Mouse (Mus musculus) heart, embryonic 16.5 days (tissue): ENCODE measurements around the gene Pip4k2a. TPM values are rescaled to one million over a fixed set of nuclear protein-coding genes. Genes with fewer than 3 reads are reported as not detected.
A peak's percentile ranks its signal among the peaks of the same experiment; 100 is the strongest.
"Not testable (repeated sequence)": the region's sequence is repeated elsewhere in the genome, so short reads cannot be mapped to it uniquely, and the experiment has no call there.

ENCODE experiments used
- ATAC-seq: fragments of 200-750 bp; cut with Nextera tagmentation; replicated peaks from 2 replicates; pipeline ENCODE4 v1.8.0; 2017; ENCODE audit warnings: moderate number of reproducible peaks; ENCODE audit not compliant: insufficient read depth, low FRiP score; ENCODE audit errors: extremely low read depth
- H3K27ac ChIP-seq: fragments of 300-500 bp; sonication (generic); 2 replicates; pipeline ENCODE4 v1.5.1; 2014; ENCODE audit warnings: mild to moderate bottlenecking, low read length, control low read depth, moderate library complexity
- H3K27me3 ChIP-seq: fragments of 300-500 bp; sonication (generic); 2 replicates; pipeline ENCODE4 v1.6.1; 2014; ENCODE audit warnings: low read length, mixed read lengths; ENCODE audit not compliant: control insufficient read depth, insufficient read depth
- H3K36me3 ChIP-seq: fragments of 300-500 bp; sonication (generic); 2 replicates; pipeline ENCODE4 v1.6.1; 2014; ENCODE audit not compliant: control insufficient read depth, insufficient read depth
- H3K4me1 ChIP-seq: fragments of 300-500 bp; sonication (generic); 2 replicates; pipeline ENCODE4 v1.6.1; 2014; ENCODE audit warnings: low read length, mixed read lengths; ENCODE audit not compliant: control insufficient read depth, insufficient read depth
- H3K4me2 ChIP-seq: fragments of 300-500 bp; sonication (generic); 2 replicates; pipeline ENCODE4 v1.6.1; 2014; ENCODE audit warnings: low read depth, mild to moderate bottlenecking, control low read depth, low read length
- H3K4me3 ChIP-seq: fragments of 300-500 bp; sonication (generic); 2 replicates; pipeline ENCODE4 v1.5.1; 2014; ENCODE audit warnings: mild to moderate bottlenecking, control low read depth, low read length
- H3K9ac ChIP-seq: fragments of 300-500 bp; sonication (generic); 2 replicates; pipeline ENCODE4 v1.6.1; 2014; ENCODE audit warnings: low read length, control low read depth
- H3K9me3 ChIP-seq: fragments of 300-500 bp; sonication (generic); replicated peaks from 2 replicates; pipeline ENCODE4 v1.6.1; 2016; ENCODE audit warnings: low read length; ENCODE audit not compliant: control insufficient read depth
- WGBS: fragments of 180-500 bp; shearing (Covaris S2); extraction: QIAGEN DNeasy Blood & Tissue Kit; methylation state at CpG from one replicate; pipeline ENCODE4 v1.1.7; 2014; 5-methylcytosine and 5-hydroxymethylcytosine counted together
- polyA plus RNA-seq: library from polyadenylated mRNA; unstranded; fragments of >200 nt; fragmentation: Nextera tagmentation; extraction: Ambion mirVana; gene quantifications from 2 replicates; pipeline ENCODE4 v1.2.1, GENCODE M21; 2015

The Pip4k2a gene
- polyA plus RNA-seq, 1 experiment from 2014 or later, result 10.0 TPM

DNA sequence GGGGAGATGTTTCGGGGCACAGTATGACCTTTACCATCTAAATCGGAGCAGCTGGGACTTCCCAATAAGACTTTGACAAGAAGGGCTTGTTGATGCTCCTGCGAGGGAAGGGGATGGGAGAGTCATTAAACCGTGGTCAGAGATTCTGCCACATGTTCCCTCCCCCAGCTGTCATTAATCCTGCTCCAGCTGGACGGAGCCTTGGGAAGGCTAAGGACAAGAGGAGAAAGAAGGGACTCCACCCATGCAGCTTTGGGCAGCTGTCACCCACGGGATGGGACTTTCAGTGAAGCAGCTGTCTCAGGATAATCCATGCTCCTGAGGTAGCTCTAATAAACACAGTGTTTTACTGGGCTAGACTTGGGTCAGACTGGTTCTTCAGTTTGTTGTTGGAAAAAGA is 101.9 kb downstream of the Pip4k2a start:
- Histone ChIP-seq H3K4me3 (no peak overlapping the region), H3K27me3 (no peaks in the 10 kb centered on the region), H3K27ac (no peak overlapping the region), H3K4me1 (peaks cover 10% of the 10 kb centered on the region), H3K9ac (no peak overlapping the region), H3K9me3 (peaks cover 4% of the 10 kb centered on the region), H3K36me3 (peaks cover 5% of the 10 kb centered on the region), H3K4me2 (no peak overlapping the region)
- WGBS, result 44% methylated on average over 6 of the region's 6 CpGs
- ATAC-seq, result no peak

DNA sequence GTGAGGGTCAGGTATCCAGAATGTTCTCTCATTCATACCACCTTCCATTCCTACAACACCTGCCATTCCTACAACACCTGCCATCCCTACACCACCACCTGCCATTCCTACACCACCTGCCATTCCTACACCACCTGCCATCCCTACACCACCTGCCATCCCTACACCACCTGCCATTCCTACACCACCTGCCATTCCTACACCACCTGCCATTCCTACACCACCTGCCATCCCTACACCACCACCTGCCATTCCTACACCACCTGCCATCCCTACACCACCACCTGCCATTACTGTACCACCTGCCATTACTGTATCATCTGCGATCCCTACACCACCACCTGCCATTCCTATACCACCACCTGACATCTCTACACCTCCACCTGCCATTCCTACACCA is 104.6 kb downstream of the Pip4k2a start:
- not testable (repeated sequence) for H3K27ac ChIP-seq, H3K27me3 ChIP-seq, H3K9me3 ChIP-seq, ATAC-seq, H3K4me2 ChIP-seq, H3K36me3 ChIP-seq, H3K4me3 ChIP-seq, H3K9ac ChIP-seq
- 90% methylated on average over 1 of the region's 1 CpGs for WGBS
- H3K4me1 ChIP-seq, result peaks cover 13% of the 10 kb centered on the region

DNA sequence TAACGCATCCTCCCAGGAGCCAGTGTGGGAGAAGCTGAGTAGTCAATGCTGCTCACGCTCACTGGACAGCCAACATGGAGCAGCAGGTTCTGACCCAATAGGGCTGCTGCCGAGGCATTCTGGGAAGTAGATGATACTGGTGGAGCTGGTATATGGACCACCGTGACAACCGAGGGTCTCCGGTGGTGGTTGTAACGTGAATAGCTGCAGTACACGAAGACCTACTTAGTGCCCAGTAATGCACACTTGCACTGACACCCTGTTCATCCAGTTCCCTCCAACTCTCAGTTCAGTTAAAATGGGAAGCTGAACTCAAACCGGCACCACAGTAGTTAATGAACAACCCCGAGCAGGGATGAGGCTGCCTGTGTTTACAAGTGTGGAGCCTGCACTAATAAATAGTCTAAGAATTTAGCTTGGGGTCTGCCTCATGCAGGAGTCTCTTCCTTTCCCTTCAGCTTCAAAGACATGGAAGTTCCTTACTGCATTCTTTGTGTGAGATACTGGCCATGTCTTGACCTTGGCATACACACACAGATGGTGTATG is 105.9 kb downstream of the Pip4k2a start:
- Histone ChIP-seq H3K36me3 (no peaks in the 10 kb centered on the region), H3K9ac (no peak overlapping the region), H3K27ac (no peak overlapping the region), H3K4me3 (no peak overlapping the region), H3K4me1 (0 out of 2 replicates have a peak, but pooled peaks cover 4% of the 10 kb centered on the region), H3K4me2 (no peak overlapping the region), H3K27me3 (no peaks in the 10 kb centered on the region), H3K9me3 (no peaks in the 10 kb centered on the region)
- ATAC-seq, result no peak
- WGBS, result 86% methylated on average over 10 of the region's 10 CpGs

DNA sequence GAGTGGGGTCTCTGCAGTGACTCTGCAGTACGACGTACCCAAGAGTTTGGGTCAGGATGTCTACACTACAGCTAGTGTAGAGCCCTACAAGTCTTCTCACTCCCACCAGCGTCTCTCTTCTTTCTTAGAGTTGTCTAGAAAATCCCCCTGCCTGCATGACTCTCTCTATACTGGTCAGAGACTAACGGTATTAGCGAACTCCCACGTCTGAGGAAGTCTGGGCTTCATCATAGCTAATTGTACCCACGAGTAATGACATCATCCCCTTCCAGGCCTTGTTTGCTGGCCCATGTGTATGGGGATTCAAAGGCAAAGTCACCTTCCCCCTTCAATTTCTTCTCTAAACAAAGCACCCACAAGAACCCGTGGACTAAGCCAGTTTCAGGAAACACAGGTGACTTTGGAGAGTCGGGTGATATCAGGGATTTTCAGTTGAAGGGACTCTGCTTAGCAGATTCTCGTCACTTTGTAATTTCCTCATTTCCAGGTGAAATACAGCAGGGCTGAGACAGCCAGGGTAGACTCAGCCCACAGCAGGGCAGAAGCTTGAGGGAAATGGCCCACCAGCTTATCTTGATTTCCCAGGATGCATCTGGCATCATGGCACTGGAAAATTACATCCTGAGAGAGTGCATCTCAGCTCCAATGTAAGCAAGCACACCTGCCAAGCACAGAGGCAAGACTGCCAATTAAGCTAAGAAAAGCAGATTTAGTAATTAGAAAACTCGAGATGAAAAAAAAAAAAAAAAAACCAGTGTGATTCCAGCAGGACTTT is 107.5 kb downstream of the Pip4k2a start:
- no peaks in the 10 kb centered on the region for H3K36me3 ChIP-seq
- H3K27me3 ChIP-seq, result no peaks in the 10 kb centered on the region
- H3K9ac ChIP-seq, result no peak overlapping the region
- ATAC-seq, result peak; percentile 52; the same call in 1 of the 2 replicates
- 45% methylated on average over 11 of the region's 11 CpGs for WGBS
- H3K4me3 ChIP-seq, result no peak overlapping the region
- no peaks in the 10 kb centered on the region for H3K9me3 ChIP-seq
- H3K4me2 ChIP-seq, result no peak overlapping the region
- 0 out of 2 replicates have a peak, but pooled peaks cover 4% of the 10 kb centered on the region for H3K4me1 ChIP-seq
- no peak overlapping the region for H3K27ac ChIP-seq

DNA sequence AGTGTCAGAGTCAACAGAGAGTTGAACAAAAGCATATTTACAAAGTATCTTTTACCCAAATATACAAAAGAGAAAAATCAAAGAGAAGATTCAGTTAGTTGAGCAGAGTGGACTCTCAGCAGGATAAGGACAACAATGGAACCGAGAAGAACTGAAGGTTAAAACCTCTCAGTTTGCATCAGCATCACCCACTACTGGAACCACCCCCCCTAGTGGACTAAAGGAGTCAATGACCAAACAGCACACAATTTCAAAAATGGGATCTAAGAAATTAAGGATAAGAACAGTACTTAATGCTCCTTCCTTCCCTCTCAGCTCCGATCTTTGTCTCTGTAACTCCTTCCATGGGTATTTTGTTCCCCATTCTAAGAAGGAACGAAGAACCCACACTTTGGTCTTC is 113.6 kb downstream of the Pip4k2a start:
- Histone ChIP-seq H3K27me3 (no peaks in the 10 kb centered on the region), H3K9me3 (no peaks in the 10 kb centered on the region), H3K4me1 (no peaks in the 10 kb centered on the region), H3K9ac (no peak overlapping the region), H3K4me3 (no peak overlapping the region), H3K36me3 (no peaks in the 10 kb centered on the region), H3K4me2 (no peak overlapping the region), H3K27ac (no peak overlapping the region)
- no peak for ATAC-seq
- WGBS, result 86% methylated on average over 3 of the region's 3 CpGs

DNA sequence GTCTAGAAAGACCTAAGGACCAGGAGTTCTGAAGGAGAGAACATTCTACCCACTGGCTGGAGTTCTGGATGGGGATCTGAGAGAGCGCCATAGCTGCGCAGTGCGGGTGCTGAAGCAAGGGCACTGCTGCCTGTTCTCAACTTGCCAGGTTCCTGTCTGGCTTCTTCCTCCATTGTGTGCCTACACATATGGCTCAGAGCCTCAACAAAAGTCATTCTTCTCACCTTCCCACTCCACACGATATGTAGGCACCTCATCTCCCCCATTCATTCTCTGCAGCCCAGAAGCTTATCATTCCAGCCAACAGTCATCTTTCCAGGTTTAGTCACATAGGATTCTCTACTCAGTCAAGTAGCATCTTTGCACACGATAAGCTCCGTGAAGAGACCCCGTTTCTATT is 123.3 kb downstream of the Pip4k2a start:
- WGBS, result 91% methylated on average over 7 of the region's 7 CpGs
- Histone ChIP-seq H3K9me3 (no peaks in the 10 kb centered on the region), H3K4me1 (no peaks in the 10 kb centered on the region), H3K9ac (no peak overlapping the region), H3K27ac (no peak overlapping the region), H3K4me2 (no peak overlapping the region), H3K36me3 (peaks cover 3% of the 10 kb centered on the region; the same call in 1 of the 2 replicates), H3K27me3 (no peaks in the 10 kb centered on the region), H3K4me3 (no peak overlapping the region)
- no peak for ATAC-seq

DNA sequence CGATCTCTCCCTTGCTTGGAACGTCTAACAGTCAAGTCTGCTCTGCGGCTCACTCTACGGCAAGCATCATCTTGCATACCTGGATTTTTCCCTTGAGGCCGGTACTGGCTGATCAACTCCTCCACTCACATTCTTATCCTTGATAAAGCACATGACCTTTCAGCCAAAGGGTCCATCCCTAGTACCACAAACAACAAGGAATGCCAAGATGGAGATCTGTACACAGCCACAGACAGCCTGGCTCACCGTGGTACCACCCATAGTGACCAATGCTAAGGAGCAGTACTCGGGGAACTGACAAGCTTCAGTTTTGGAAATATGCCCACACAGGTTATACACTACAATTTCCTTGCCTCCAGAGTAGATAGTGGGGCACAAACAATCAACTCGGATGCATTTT is 123.9 kb downstream of the Pip4k2a start:
- H3K4me2 ChIP-seq, result no peak overlapping the region
- H3K27me3 ChIP-seq, result no peaks in the 10 kb centered on the region
- H3K27ac ChIP-seq, result no peak overlapping the region
- H3K4me1 ChIP-seq, result no peaks in the 10 kb centered on the region
- ATAC-seq, result no peak
- H3K4me3 ChIP-seq, result no peak overlapping the region
- WGBS, result 77% methylated on average over 8 of the region's 8 CpGs
- H3K9me3 ChIP-seq, result no peaks in the 10 kb centered on the region
- H3K36me3 ChIP-seq, result peaks cover 3% of the 10 kb centered on the region; the same call in 1 of the 2 replicates
- no peak overlapping the region for H3K9ac ChIP-seq

DNA sequence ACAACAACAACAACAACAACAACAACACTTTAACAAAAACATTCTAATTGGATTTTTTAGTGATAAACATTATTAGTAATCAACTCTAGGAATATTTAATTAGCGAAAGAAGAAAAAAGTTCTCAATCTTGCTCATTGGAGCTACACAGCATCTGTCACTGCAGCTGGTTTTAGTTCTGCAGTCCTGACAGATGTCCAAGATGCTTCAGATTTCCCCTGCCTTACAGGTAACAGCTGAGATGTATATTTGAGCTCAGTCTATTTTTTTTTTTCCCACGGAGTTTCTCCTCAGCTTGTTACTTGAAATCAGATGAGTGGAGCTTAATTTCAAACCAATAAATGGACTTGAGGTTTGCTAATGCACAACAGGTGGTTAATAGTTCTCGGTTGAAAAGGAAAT is 124.5 kb downstream of the Pip4k2a start:
- ATAC-seq, result no peak
- H3K4me1 ChIP-seq, result no peaks in the 10 kb centered on the region
- no peaks in the 10 kb centered on the region for H3K27me3 ChIP-seq
- H3K4me3 ChIP-seq, result no peak overlapping the region
- H3K9me3 ChIP-seq, result no peaks in the 10 kb centered on the region
- H3K27ac ChIP-seq, result no peak overlapping the region
- no peak overlapping the region for H3K4me2 ChIP-seq
- 77% methylated on average over 3 of the region's 3 CpGs for WGBS
- no peak overlapping the region for H3K9ac ChIP-seq
- peaks cover 3% of the 10 kb centered on the region; the same call in 1 of the 2 replicates for H3K36me3 ChIP-seq

DNA sequence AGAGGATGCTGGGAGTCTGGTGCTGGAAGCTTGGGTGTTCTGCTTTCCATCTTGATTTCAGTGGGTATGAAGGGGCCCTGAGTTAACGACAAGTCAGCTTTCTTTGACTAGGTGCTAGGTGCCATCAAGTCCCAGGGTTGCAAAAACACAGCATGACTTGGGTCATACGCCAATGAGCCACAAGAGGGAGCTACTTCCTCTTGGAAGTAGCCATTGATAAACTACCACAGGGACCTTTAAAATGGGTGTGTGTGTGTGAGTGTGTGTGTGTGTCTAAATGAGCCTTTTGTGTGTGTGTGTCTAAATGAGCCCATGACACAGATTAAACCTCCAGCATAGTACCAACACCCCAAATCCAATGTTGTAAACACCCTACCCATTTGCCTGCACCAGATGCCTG is 125.1 kb downstream of the Pip4k2a start:
- no peak overlapping the region for H3K4me2 ChIP-seq
- H3K27me3 ChIP-seq, result no peaks in the 10 kb centered on the region
- H3K9ac ChIP-seq, result no peak overlapping the region
- no peaks in the 10 kb centered on the region for H3K9me3 ChIP-seq
- H3K36me3 ChIP-seq, result peaks cover 3% of the 10 kb centered on the region; the same call in 1 of the 2 replicates
- WGBS, result 7% methylated on average over 2 of the region's 2 CpGs
- ATAC-seq, result no peak
- H3K4me1 ChIP-seq, result no peaks in the 10 kb centered on the region
- H3K4me3 ChIP-seq, result no peak overlapping the region
- no peak overlapping the region for H3K27ac ChIP-seq
